Mouse (Mus musculus): ENCODE data around the gene Sema4d. TPM values are rescaled to one million over a fixed set of nuclear protein-coding genes. Genes with fewer than 3 reads are reported as not detected.

Sema4d gene
- polyA plus RNA-seq, 1 experiment from 2014 or later, result 7.0 TPM

DNA sequence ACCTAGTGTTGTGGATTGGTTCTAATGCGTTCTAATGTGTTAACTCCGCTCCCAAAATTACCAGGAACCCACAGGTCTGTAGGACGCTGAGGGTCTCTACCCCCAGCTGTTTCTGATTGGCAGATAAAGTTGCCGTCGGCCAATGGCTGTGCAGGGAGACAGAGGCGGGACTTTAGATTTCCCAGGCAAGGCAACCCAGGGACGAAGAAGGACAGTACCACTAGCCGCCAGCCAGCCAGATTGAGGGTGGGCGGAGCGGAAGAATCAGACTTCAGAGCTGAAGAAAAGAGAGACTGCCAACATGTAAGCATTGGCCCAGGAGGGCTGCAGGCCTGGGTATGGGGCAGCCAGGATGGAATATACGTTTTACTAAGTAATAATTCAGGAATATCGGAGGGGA lies 14.6 kb upstream of the Sema4d start:
- 46% methylated on average over 12 of the region's 12 CpGs for WGBS
- Histone ChIP-seq H3K27me3 (replicated peaks) (no peaks in the 10 kb centered on the region), H3K4me2 (replicated peaks) (no peak overlapping the region), H3K9me3 (no peaks in the 10 kb centered on the region), H3K36me3 (no peaks in the 10 kb centered on the region), H3K9ac (no peak overlapping the region), H3K4me3 (replicated peaks) (no peak overlapping the region), H3K4me1 (replicated peaks) (0 out of 2 replicates have a peak, but pooled peaks cover 3% of the 10 kb centered on the region), H3K27ac (no peak overlapping the region)
- no peak for ATAC-seq

- ATAC-seq, result no peak
- WGBS, result 80% methylated on average over 15 of the region's 15 CpGs
- Histone ChIP-seq H3K4me1 (replicated peaks) (0 out of 2 replicates have a peak, but pooled peaks cover 3% of the 10 kb centered on the region), H3K36me3 (no peaks in the 10 kb centered on the region), H3K4me2 (replicated peaks) (no peak overlapping the region), H3K27ac (no peak overlapping the region), H3K9me3 (no peaks in the 10 kb centered on the region), H3K4me3 (replicated peaks) (no peak overlapping the region), H3K9ac (no peak overlapping the region), H3K27me3 (replicated peaks) (no peaks in the 10 kb centered on the region)
Observed at GRCm38 (mm10) chr13:51806220-51806619, 12.7 kb upstream of the Sema4d start.

- ATAC-seq, result no peak
- Histone ChIP-seq H3K36me3 (no peaks in the 10 kb centered on the region), H3K4me3 (replicated peaks) (no peak overlapping the region), H3K4me2 (replicated peaks) (no peak overlapping the region), H3K9me3 (no peaks in the 10 kb centered on the region), H3K9ac (no peak overlapping the region), H3K4me1 (replicated peaks) (0 out of 2 replicates have a peak, but pooled peaks cover 3% of the 10 kb centered on the region), H3K27ac (no peak overlapping the region), H3K27me3 (replicated peaks) (no peaks in the 10 kb centered on the region)
- WGBS, result 60% methylated on average over 4 of the region's 4 CpGs
Observed at GRCm38 (mm10) chr13:51805634-51806033, 12.1 kb upstream of the Sema4d start.

DNA sequence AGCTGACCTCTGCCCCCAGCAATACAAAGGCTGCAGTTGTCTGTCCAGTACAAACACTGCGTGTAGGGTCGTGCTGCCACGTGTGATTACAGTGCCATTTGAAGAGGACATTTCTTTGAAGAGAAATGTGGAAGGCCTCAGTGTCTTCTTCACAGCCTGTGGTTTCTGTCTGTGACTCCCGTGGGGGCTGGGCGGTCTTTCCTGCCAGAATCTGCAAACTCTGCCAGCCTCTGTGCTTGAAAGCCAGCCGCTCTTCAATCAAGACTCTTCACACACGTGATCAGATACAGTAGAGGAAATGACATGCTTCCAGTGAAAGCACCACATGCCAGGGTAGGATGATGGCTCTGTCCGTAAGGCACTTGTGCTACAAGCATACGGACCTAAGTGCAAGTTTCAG lies 7.4 kb upstream of the Sema4d start:
- Histone ChIP-seq H3K27me3 (replicated peaks) (no peaks in the 10 kb centered on the region), H3K4me2 (replicated peaks) (no peak overlapping the region), H3K9me3 (no peaks in the 10 kb centered on the region), H3K4me1 (replicated peaks) (no peaks in the 10 kb centered on the region), H3K27ac (no peak overlapping the region), H3K9ac (no peak overlapping the region), H3K4me3 (replicated peaks) (no peak overlapping the region), H3K36me3 (no peaks in the 10 kb centered on the region)
- WGBS, result 51% methylated on average over 9 of the region's 9 CpGs
- ATAC-seq, result no peak

DNA sequence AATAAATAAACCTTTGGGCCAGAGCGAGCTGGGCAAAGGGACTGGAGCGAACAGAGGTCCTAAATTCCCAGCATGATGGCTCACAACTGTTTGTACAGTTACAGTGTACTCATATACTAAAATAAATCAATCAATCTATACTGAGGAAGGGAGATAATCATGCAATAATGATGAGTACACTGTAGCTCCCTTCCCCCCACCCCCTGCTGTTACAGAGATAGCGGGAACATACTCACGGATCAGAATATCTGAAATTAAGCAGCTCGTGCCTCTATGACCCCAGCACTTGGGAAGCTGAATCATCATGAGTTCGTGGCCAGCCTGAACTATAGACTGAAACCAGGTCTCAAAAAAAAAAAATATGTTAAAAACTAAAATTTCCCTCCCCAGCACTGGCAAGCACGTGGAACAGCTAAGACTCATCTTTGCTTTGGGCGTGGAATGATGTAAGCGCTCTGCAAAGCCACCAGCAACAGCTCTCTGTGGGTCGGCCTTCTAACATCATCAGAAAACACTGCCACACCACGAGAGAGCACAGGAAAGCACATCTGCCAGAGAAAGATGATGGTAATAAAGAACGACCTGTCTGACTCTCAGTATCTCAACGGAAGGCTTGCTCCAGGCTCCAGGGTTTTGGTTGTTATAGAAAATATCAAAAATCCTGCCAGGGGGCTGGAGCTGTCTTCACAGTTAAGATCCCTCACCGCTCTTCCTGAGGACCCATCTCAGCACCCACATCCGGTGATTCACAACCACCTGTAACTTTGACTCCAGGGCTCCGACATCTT lies 6.4 kb upstream of the Sema4d start:
- ATAC-seq, result no peak
- H3K9me3 ChIP-seq, result no peaks in the 10 kb centered on the region
- H3K27ac ChIP-seq, result no peak overlapping the region
- WGBS, result 77% methylated on average over 16 of the region's 16 CpGs
- no peak overlapping the region for H3K9ac ChIP-seq
- H3K36me3 ChIP-seq, result no peaks in the 10 kb centered on the region
- H3K4me2 ChIP-seq (replicated peaks), result no peak overlapping the region
- no peak overlapping the region for H3K4me3 ChIP-seq (replicated peaks)
- no peaks in the 10 kb centered on the region for H3K27me3 ChIP-seq (replicated peaks)
- H3K4me1 ChIP-seq (replicated peaks), result no peaks in the 10 kb centered on the region

- H3K9ac ChIP-seq, result no peak overlapping the region
- 62% methylated on average over 8 of the region's 8 CpGs for WGBS
- ATAC-seq, result no peak
- peaks cover under 1% of the 10 kb centered on the region; the same call in 1 of the 2 replicates for H3K4me1 ChIP-seq (replicated peaks)
- H3K9me3 ChIP-seq, result no peaks in the 10 kb centered on the region
- no peaks in the 10 kb centered on the region for H3K36me3 ChIP-seq
- H3K27ac ChIP-seq, result no peak overlapping the region
- no peak overlapping the region for H3K4me3 ChIP-seq (replicated peaks)
- H3K27me3 ChIP-seq (replicated peaks), result no peaks in the 10 kb centered on the region
- no peak overlapping the region for H3K4me2 ChIP-seq (replicated peaks)
Observed at GRCm38 (mm10) chr13:51797899-51798746, 4.6 kb upstream of the Sema4d start.

- peaks cover 6% of the 10 kb centered on the region; the same call in 1 of the 2 replicates for H3K27me3 ChIP-seq (replicated peaks)
- no peak overlapping the region for H3K9ac ChIP-seq
- H3K4me3 ChIP-seq (replicated peaks), result peak overlapping the region; percentile 83
- no peak overlapping the region for H3K27ac ChIP-seq
- 39% methylated on average over 7 of the region's 7 CpGs for WGBS
- H3K9me3 ChIP-seq, result no peaks in the 10 kb centered on the region
- H3K4me2 ChIP-seq (replicated peaks), result peak overlapping the region; percentile 95
- no peaks in the 10 kb centered on the region for H3K36me3 ChIP-seq
- H3K4me1 ChIP-seq (replicated peaks), result peaks cover 21% of the 10 kb centered on the region; the same call in 1 of the 2 replicates
- peak; percentile 29 for ATAC-seq
Observed at GRCm38 (mm10) chr13:51793948-51794347, 401 bp upstream of the Sema4d start.

- Histone ChIP-seq H3K9me3 (no peaks in the 10 kb centered on the region), H3K9ac (peak overlapping the region; percentile 71), H3K27ac (no peak overlapping the region), H3K4me3 (replicated peaks) (peak overlapping the region; percentile 83), H3K27me3 (replicated peaks) (peaks cover 6% of the 10 kb centered on the region; the same call in 1 of the 2 replicates), H3K4me2 (replicated peaks) (peak overlapping the region; percentile 95), H3K4me1 (replicated peaks) (peaks cover 21% of the 10 kb centered on the region; the same call in 1 of the 2 replicates), H3K36me3 (no peaks in the 10 kb centered on the region)
- ATAC-seq, result peak; percentile 68
- 2% methylated on average over 43 of the region's 43 CpGs for WGBS
Observed at GRCm38 (mm10) chr13:51792729-51793424, 670 bp downstream of the Sema4d start.

DNA sequence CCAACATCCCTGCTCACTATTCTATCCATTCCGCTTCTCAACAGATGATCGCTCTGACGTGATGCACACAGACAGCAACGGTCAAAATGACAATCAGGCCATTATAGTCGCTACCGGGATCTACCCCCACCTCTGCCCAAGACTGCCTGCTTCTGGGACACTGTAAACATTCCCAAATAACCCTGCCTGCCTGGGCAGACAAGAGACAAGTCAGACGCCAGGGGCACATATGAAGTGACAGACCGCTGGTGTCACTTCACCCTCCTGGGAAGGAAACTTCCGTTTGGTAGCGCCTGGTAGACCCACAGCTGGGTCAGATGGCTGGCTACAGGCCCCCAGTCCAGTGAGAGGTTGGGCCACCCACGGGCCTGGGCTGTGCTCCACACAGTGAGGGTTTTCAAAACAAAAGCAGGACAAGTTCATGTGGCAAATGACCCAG lies 1.4 kb downstream of the Sema4d start:
- peak overlapping the region; percentile 71; the same call in 1 of the 2 replicates for H3K9ac ChIP-seq
- H3K27me3 ChIP-seq (replicated peaks), result peaks cover 6% of the 10 kb centered on the region; the same call in 1 of the 2 replicates
- no peak overlapping the region for H3K27ac ChIP-seq
- 42% methylated on average over 11 of the region's 11 CpGs for WGBS
- no peak for ATAC-seq
- H3K9me3 ChIP-seq, result no peaks in the 10 kb centered on the region
- H3K4me2 ChIP-seq (replicated peaks), result peak overlapping the region; percentile 95
- H3K4me1 ChIP-seq (replicated peaks), result peaks cover 21% of the 10 kb centered on the region; the same call in 1 of the 2 replicates
- H3K4me3 ChIP-seq (replicated peaks), result peak overlapping the region; percentile 83
- no peaks in the 10 kb centered on the region for H3K36me3 ChIP-seq

DNA sequence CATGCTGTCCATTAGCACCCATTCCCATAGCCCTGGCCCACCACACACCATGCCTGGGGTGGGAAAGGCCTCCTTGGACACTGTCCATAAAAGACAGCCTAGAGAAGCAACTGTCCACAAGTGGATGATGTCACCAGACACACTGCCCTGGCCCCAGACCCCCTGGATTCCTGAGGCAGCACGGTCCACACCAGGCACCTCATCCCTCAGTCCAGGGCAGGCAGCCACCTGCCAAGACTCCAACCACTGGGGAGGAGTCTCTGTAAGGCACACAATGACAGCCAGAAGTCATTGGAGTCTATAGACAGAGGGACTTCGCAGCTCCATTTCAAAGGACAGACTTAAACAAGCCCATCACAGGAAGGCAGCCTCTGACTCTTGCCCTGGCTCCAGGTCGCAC lies 1.9 kb downstream of the Sema4d start:
- H3K27me3 ChIP-seq (replicated peaks), result peaks cover 6% of the 10 kb centered on the region; the same call in 1 of the 2 replicates
- peak overlapping the region; percentile 95; the same call in 1 of the 2 replicates for H3K4me2 ChIP-seq (replicated peaks)
- ATAC-seq, result no peak
- H3K9ac ChIP-seq, result no peak overlapping the region
- no peaks in the 10 kb centered on the region for H3K36me3 ChIP-seq
- peaks cover 21% of the 10 kb centered on the region; the same call in 1 of the 2 replicates for H3K4me1 ChIP-seq (replicated peaks)
- no peak overlapping the region for H3K27ac ChIP-seq
- no peaks in the 10 kb centered on the region for H3K9me3 ChIP-seq
- WGBS, result 71% methylated on average over 3 of the region's 3 CpGs
- no peak overlapping the region for H3K4me3 ChIP-seq (replicated peaks)

DNA sequence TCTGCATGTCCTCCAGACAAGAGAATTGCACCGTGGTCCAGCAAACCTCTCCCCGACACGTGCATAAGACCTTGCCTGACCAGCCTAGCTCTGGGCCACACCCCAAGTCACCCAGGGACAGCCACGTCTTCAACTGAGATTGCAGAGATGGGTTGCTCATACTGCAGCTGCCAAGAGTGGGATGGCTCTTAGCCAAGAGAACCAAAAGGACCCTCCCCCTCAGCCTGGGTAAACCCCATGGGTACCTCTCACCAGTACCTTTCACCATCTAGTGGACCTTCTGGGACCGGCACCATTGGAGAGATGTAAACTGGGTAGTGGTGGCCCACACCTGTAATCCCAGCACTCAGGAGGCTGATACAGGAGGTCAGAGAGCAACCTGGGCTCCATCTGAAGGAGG lies 2.8 kb downstream of the Sema4d start:
- Histone ChIP-seq H3K4me2 (replicated peaks) (no peak overlapping the region), H3K4me1 (replicated peaks) (peaks cover 21% of the 10 kb centered on the region; the same call in 1 of the 2 replicates), H3K9ac (no peak overlapping the region), H3K27me3 (replicated peaks) (peaks cover 6% of the 10 kb centered on the region; the same call in 1 of the 2 replicates), H3K36me3 (no peaks in the 10 kb centered on the region), H3K9me3 (no peaks in the 10 kb centered on the region), H3K27ac (no peak overlapping the region), H3K4me3 (replicated peaks) (no peak overlapping the region)
- WGBS, result 56% methylated on average over 5 of the region's 5 CpGs
- ATAC-seq, result no peak
